Mouse (Mus musculus): Measurements from ENCODE around the gene Metap2.

DNA sequence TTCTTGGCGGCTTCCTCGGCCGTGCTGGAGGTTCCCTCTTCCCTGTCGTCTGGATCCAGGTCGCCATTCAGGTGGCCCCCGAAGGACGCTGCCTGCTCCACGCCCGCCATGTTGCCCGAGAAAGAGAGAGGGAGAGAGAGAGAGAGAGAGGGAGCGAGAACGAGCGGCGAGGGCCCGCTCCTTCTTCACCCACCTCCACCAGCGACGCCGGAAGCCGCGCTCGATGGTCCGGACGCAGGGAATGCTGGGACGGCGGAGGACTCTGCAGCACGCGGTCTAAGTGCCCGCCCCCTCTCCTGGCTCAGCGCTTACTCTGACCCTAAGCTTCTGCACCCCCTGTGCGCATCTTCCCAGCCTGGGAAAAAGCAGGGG, 7.3 kb downstream of the Metap2 start:
- TF ChIP-seq CTCF (IDR thresholded peaks at IDR 0.05; ENCODE audit: control insufficient read depth, insufficient read depth, insufficient replicate concordance, low read depth, low read length), result no peak
- peak; percentile 94 for TF ChIP-seq POLR2A (IDR thresholded peaks at IDR 0.05; ENCODE audit: control insufficient read depth, low read depth, low read length)

All from testis, adult 2 months (tissue).